Mouse (Mus musculus) heart, embryonic 15.5 days (tissue): ENCODE measurements around the gene Ndufab1. TPM values are rescaled to one million over a fixed set of nuclear protein-coding genes. Genes with fewer than 3 reads are reported as not detected.

ENCODE experiments used
- ATAC-seq: fragments of 200-750 bp; cut with Nextera tagmentation; replicated peaks from 2 replicates; pipeline ENCODE4 v1.8.0; 2017; ENCODE audit warnings: low read depth, moderate TSS enrichment; ENCODE audit not compliant: insufficient number of reproducible peaks, insufficient read depth, low FRiP score
- H3K27ac ChIP-seq: fragments of 300-500 bp; sonication (generic); 2 replicates; pipeline ENCODE4 v1.5.1; 2015; ENCODE audit warnings: mild to moderate bottlenecking, inconsistent platforms
- H3K27me3 ChIP-seq: fragments of 300-500 bp; sonication (generic); 2 replicates; pipeline ENCODE4 v1.6.1; 2015; ENCODE audit warnings: inconsistent platforms
- H3K36me3 ChIP-seq: fragments of 300-500 bp; sonication (generic); 2 replicates; pipeline ENCODE4 v1.6.1; 2015; ENCODE audit warnings: mild to moderate bottlenecking, inconsistent platforms
- H3K4me1 ChIP-seq: fragments of 300-500 bp; sonication (generic); replicated peaks from 2 replicates; pipeline ENCODE4 v1.6.1; 2015; ENCODE audit warnings: inconsistent platforms
- H3K4me2 ChIP-seq: fragments of 300-500 bp; sonication (generic); 2 replicates; pipeline ENCODE4 v1.6.1; 2015; ENCODE audit warnings: inconsistent platforms, mild to moderate bottlenecking, moderate library complexity
- H3K4me3 ChIP-seq: fragments of 300-500 bp; sonication (generic); 2 replicates; pipeline ENCODE4 v1.5.1; 2015; ENCODE audit warnings: mild to moderate bottlenecking, inconsistent platforms
- H3K9ac ChIP-seq: fragments of 300-500 bp; sonication (generic); 2 replicates; pipeline ENCODE4 v1.6.1; 2015; ENCODE audit warnings: mild to moderate bottlenecking, inconsistent platforms
- H3K9me3 ChIP-seq: fragments of 300-500 bp; sonication (generic); replicated peaks from 2 replicates; pipeline ENCODE4 v1.6.1; 2016; ENCODE audit warnings: inconsistent platforms
- WGBS: fragments of 180-500 bp; shearing (Covaris S2); methylation state at CpG from one replicate; pipeline ENCODE4 v1.1.7; 2015; ENCODE audit warnings: mixed read lengths; 5-methylcytosine and 5-hydroxymethylcytosine counted together
- polyA plus RNA-seq: library from polyadenylated mRNA; unstranded; fragments of >200 nt; fragmentation: Nextera tagmentation; extraction: Ambion mirVana; gene quantifications from 2 replicates; pipeline ENCODE4 v1.2.1, GENCODE M21; 2015

Gene Ndufab1
- polyA plus RNA-seq, 1 experiment from 2014 or later = 1,553 TPM

DNA sequence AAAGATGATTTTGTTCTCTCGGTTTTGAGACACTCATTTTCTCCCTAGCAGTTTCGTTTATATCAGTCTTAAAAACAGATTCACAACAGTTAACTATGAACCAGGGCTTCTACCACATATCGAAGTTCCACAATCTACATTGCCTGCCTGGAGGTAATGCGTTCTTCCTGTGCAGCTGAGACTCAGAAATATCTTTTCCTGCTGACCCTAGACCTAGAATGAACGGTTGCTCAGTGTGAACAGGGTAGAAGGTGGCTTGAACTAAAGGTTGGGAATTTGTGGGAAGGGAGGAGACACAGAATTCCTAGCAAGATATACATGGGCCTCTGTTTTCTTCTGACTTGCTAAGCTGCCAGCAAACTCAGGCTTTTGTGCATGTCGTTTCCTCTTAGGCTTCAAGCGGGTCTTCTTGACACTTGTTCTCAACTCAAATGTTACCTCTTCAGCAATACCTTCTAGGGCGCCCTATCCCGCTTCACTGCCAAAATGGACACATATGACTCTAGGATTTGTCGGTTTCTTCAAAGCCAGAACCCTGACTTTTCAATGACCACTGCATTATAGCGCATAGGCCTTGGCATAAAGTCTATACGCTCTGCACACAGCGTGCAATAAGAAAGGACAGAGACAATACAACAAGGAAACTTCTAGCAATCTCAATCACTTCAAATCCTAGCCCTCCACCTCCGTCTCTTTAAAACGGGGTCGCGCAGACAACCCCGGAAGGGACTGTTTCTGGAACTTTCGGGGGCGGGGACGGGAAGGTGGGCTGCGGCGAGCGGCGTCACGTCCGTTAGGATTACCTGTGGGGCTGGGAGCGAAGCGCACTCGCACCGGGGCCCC, 35.4 kb downstream of the Ndufab1 start:
- peak; percentile 56; the same call in 1 of the 2 replicates for ATAC-seq
- H3K27ac ChIP-seq = peak overlapping the region; percentile 94
- WGBS = 14% methylated on average over 31 of the region's 31 CpGs

DNA sequence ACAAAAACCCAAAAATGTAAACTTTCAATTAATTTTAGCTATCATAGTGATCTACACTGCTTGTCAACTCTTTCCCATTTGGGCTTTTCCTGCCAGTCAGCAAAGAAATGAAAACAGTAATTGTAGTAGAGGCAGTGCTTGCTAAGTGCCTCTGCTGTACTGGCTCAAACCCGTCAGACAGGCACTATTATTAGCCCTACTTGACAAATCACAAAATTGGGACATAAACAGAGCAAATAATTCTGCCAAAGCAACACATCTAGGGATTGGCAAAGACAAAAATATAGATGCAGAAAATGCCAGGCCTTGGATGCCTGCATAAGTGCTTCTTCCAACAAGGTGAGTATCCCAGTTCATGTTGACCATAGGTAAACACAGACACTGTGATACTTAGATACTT, 36.0 kb downstream of the Ndufab1 start:
- ATAC-seq = no peak
- 21% methylated on average over 1 of the region's 1 CpGs for WGBS
- H3K27me3 ChIP-seq = no peaks in the 10 kb centered on the region
- H3K36me3 ChIP-seq = peaks cover 30% of the 10 kb centered on the region
- H3K27ac ChIP-seq = peak overlapping the region; percentile 94
- H3K4me3 ChIP-seq = peak overlapping the region; percentile 86; the same call in 1 of the 2 replicates
- H3K4me1 ChIP-seq = peaks cover 31% of the 10 kb centered on the region
- peak overlapping the region; percentile 67 for H3K4me2 ChIP-seq
- H3K9me3 ChIP-seq = no peaks in the 10 kb centered on the region
- H3K9ac ChIP-seq = no peak overlapping the region; the same call in 1 of the 2 replicates

More for the DNA sequence above, 35.4 kb downstream of the Ndufab1 start:
- peak overlapping the region; percentile 67 for H3K4me2 ChIP-seq
- H3K4me1 ChIP-seq = peaks cover 31% of the 10 kb centered on the region
- no peaks in the 10 kb centered on the region for H3K9me3 ChIP-seq
- peak overlapping the region; percentile 86 for H3K4me3 ChIP-seq
- H3K27me3 ChIP-seq = no peaks in the 10 kb centered on the region
- peaks cover 32% of the 10 kb centered on the region for H3K36me3 ChIP-seq
- peak overlapping the region; percentile 86 for H3K9ac ChIP-seq

DNA sequence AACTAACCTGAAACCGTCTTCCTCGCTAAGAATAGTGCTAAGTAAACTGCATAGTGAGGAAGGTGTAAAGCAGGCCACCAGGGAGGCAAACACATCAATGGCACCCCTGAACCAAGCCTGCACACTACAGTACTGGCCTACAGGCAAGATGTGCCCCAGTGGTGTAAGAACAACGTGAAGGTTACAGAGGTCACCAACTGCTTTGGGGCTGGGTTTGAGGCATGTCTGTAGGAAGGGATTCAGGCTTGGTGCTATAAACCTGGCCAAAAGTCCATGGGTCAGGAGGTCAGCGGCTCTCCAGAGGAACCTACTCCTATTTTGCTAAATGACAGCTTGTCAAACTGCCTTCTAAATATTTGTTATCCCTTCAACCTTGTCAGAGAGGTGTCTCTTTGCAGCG, 45.1 kb downstream of the Ndufab1 start:
- Histone ChIP-seq H3K36me3 (peaks cover 35% of the 10 kb centered on the region; the same call in 1 of the 2 replicates), H3K4me3 (no peak overlapping the region), H3K4me2 (no peak overlapping the region), H3K27me3 (no peaks in the 10 kb centered on the region), H3K4me1 (no peaks in the 10 kb centered on the region), H3K9me3 (no peaks in the 10 kb centered on the region), H3K9ac (no peak overlapping the region), H3K27ac (no peak overlapping the region)
- ATAC-seq = no peak
- WGBS = 82% methylated on average over 5 of the region's 5 CpGs

DNA sequence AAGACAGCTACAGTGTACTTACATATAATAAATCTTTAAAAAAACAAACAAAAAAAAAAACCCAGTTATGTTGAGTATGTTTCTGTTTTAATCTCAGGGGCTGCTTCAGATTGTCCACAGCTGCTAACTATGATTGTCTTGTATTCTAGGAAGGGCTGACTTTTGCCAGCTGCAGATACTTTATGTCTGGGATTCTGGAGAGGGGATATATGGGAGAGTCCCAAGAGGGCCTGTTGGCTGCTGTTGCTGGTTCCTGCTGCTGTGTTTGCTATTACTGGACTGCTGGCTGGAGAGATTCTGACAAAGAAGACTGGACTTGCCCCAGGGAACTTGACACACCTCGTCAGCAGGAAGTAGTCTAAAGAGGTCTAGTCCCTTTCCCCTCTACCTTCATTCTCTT, 50.9 kb downstream of the Ndufab1 start:
- Histone ChIP-seq H3K4me3 (no peak overlapping the region), H3K4me2 (no peak overlapping the region), H3K27me3 (no peaks in the 10 kb centered on the region), H3K9ac (no peak overlapping the region), H3K9me3 (no peaks in the 10 kb centered on the region), H3K36me3 (peaks cover 20% of the 10 kb centered on the region; the same call in 1 of the 2 replicates), H3K27ac (no peak overlapping the region), H3K4me1 (peaks cover 30% of the 10 kb centered on the region)
- 78% methylated on average over 1 of the region's 1 CpGs for WGBS
- no peak for ATAC-seq

DNA sequence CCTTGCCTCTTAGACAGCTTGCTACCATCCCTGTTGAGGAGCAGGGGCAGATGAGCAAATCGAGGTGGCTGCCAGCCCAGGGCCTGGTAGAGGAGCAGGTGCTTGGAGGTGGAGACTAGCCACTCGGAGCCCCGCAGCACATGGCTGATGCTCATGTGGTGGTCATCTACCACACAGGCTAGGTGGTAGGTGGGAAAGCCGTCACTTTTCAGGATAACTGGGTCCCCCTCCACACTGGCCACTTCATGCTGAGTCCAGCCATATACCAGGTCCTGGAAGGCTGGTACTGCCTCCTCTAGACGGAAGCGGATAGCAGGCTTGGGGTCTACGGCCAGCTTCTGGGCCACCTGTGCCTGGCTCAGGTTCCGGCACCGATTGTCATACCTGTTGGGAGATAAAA, 53.5 kb downstream of the Ndufab1 start:
- H3K4me1 ChIP-seq = peaks cover 46% of the 10 kb centered on the region
- peak overlapping the region; percentile 98 for H3K27ac ChIP-seq
- no peaks in the 10 kb centered on the region for H3K9me3 ChIP-seq
- peaks cover 8% of the 10 kb centered on the region; the same call in 1 of the 2 replicates for H3K36me3 ChIP-seq
- H3K4me2 ChIP-seq = no peak overlapping the region
- H3K27me3 ChIP-seq = no peaks in the 10 kb centered on the region
- H3K9ac ChIP-seq = no peak overlapping the region
- no peak for ATAC-seq
- WGBS = 82% methylated on average over 9 of the region's 9 CpGs
- no peak overlapping the region for H3K4me3 ChIP-seq

DNA sequence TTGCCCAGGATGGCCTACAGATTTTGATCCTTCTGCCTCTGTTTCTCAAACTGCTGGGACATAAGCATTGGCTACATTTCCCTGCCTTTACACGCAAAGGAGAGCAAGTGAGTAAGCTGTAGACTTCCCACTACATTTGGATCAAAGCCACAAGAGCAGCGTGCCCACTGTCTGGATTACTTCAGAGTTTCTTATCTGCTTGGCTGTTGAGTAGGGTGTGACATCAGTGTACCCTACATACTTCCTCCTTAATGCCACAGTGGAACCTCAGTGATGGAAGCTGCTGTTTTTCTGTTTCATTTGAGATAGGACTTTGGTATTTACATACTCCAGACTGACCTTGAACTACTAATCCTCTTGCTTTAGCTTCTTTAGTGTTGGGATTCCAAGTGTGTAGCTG, 54.9 kb downstream of the Ndufab1 start:
- Histone ChIP-seq H3K9ac (peak overlapping the region; percentile 48; the same call in 1 of the 2 replicates), H3K27ac (peak overlapping the region; percentile 98), H3K9me3 (no peaks in the 10 kb centered on the region), H3K4me1 (peaks cover 55% of the 10 kb centered on the region), H3K27me3 (no peaks in the 10 kb centered on the region), H3K36me3 (peaks cover 9% of the 10 kb centered on the region; the same call in 1 of the 2 replicates), H3K4me3 (peak overlapping the region; percentile 36), H3K4me2 (peak overlapping the region; percentile 58)
- 29% methylated on average over 2 of the region's 2 CpGs for WGBS
- peak; percentile 50 for ATAC-seq

DNA sequence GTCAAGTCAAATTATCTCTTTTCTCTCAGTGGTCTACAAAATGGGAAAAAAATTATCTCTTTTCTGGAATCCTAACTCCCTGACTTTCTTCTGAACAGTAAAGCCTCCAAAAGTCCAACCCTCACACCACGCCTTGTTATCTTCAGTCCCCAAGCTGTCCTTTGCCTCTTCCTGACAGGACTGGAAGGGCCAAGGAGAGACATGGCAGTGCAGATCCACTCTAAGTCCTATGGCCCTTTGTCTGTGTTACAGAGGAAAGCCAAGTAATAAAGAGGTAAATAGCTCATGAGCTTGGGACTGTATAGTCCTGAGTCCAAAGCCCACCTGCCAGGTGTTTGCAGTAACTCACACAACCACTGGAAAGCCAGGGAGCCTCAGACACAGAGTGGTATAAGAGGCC, 56.0 kb downstream of the Ndufab1 start:
- 24% methylated on average over 1 of the region's 1 CpGs for WGBS
- peak overlapping the region; percentile 36 for H3K4me3 ChIP-seq
- no peak for ATAC-seq
- peaks cover 55% of the 10 kb centered on the region for H3K4me1 ChIP-seq
- peak overlapping the region; percentile 98 for H3K27ac ChIP-seq
- peaks cover 11% of the 10 kb centered on the region; the same call in 1 of the 2 replicates for H3K36me3 ChIP-seq
- H3K9me3 ChIP-seq = no peaks in the 10 kb centered on the region
- no peaks in the 10 kb centered on the region for H3K27me3 ChIP-seq
- H3K4me2 ChIP-seq = peak overlapping the region; percentile 58
- peak overlapping the region; percentile 48 for H3K9ac ChIP-seq

DNA sequence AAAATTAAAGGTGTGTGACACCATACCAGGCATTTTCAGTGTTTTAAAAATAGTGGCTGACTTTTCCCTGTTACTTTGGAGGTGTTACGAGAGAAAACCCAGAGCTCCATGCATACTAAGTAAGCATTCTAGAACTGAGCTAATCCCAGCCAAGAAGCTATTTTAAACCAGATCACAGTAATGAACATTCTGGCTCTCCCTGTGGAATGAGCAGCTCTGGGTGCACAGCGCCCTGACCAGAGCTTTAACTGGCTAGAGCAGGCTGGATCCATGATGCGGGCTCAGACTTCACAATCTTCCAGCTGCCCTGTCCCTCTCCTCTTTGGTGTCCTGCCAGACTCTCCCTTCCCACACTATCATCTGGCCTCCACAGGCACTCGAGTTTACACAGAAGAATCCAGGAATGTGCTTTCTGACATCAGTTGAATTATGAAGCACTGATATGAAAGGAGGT, 56.5 kb downstream of the Ndufab1 start:
- H3K9ac ChIP-seq = no peak overlapping the region
- peaks cover 16% of the 10 kb centered on the region for H3K36me3 ChIP-seq
- peaks cover 55% of the 10 kb centered on the region for H3K4me1 ChIP-seq
- H3K27ac ChIP-seq = peak overlapping the region; percentile 98
- peak; percentile 88 for ATAC-seq
- H3K4me3 ChIP-seq = peak overlapping the region; percentile 36; the same call in 1 of the 2 replicates
- H3K27me3 ChIP-seq = no peaks in the 10 kb centered on the region
- WGBS = 33% methylated on average over 4 of the region's 4 CpGs
- no peaks in the 10 kb centered on the region for H3K9me3 ChIP-seq
- peak overlapping the region; percentile 58 for H3K4me2 ChIP-seq

DNA sequence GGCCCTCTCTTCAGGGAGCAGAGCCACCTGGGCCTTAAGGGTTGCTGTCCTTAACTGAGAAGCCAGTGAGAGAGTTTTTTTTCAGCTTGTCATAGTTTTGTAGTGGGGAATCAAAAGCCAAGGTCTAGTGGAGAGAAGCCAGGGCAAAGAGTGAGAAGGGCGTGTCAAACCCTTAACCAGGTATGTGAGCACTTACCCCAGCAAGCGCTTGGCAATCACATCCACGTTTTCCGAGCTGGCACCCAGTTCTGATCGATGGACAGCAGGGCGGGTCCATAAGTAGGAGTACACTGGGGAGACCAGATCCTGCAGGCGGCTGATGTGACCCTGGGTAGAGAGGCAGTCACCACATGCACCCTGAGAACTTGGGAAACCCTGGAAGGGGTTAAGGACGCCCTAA, 57.6 kb downstream of the Ndufab1 start:
- WGBS = 69% methylated on average over 8 of the region's 8 CpGs
- Histone ChIP-seq H3K9ac (no peak overlapping the region), H3K4me3 (peak overlapping the region; percentile 12; the same call in 1 of the 2 replicates), H3K4me1 (peaks cover 54% of the 10 kb centered on the region), H3K27me3 (no peaks in the 10 kb centered on the region), H3K9me3 (no peaks in the 10 kb centered on the region), H3K27ac (peak overlapping the region; percentile 98), H3K36me3 (peaks cover 27% of the 10 kb centered on the region), H3K4me2 (peak overlapping the region; percentile 58)
- no peak for ATAC-seq
